Mouse (Mus musculus): ENCODE data around the gene Ndufb4.
"Not testable (repeated sequence)": the region's sequence is repeated elsewhere in the genome, so short reads cannot be mapped to it uniquely, and the experiment has no call there.

The Ndufb4 gene

GRCm38 (mm10) chr16:37653731-37654657, at the start of gene Ndufb4:
Ndufb4 (minus strand) TSS chr16:37654453.
- in situ Hi-C loops (cut with MboI): loop anchor here (10.0 kb wide), 1 partner anchor 109 kb away; no protein-coding TSS in a partner anchor

GRCm38 (mm10) chr16:37703884-37704283, 49.6 kb upstream of the Ndufb4 start:
- in situ Hi-C loops (cut with MboI): no loop called here

GRCm38 (mm10) chr16:37700071-37700470, 45.8 kb upstream of the Ndufb4 start:
- in situ Hi-C loops (cut with MboI): not testable (repeated sequence)

- in situ Hi-C loops (cut with MboI): loop anchor here (25.0 kb wide), 1 partner anchor 514 kb away; no protein-coding TSS in a partner anchor
Measured at GRCm38 (mm10) chr16:37698767-37699166, 44.5 kb upstream of the Ndufb4 start.

GRCm38 (mm10) chr16:37697271-37697670, 43.0 kb upstream of the Ndufb4 start:
- in situ Hi-C loops (cut with MboI): loop anchor here (25.0 kb wide), 1 partner anchor 515 kb away; no protein-coding TSS in a partner anchor

- in situ Hi-C loops (cut with MboI): loop anchor here (25.0 kb wide), 1 partner anchor 521 kb away; no protein-coding TSS in a partner anchor
Measured at GRCm38 (mm10) chr16:37690932-37691730, 36.9 kb upstream of the Ndufb4 start.

GRCm38 (mm10) chr16:37690465-37690864, 36.2 kb upstream of the Ndufb4 start:
- in situ Hi-C loops (cut with MboI): loop anchor here (25.0 kb wide), 1 partner anchor 522 kb away; no protein-coding TSS in a partner anchor

- in situ Hi-C loops (cut with MboI): loop anchor here (25.0 kb wide), 1 partner anchor 522 kb away; no protein-coding TSS in a partner anchor
Measured at GRCm38 (mm10) chr16:37689934-37690333, 35.7 kb upstream of the Ndufb4 start.

GRCm38 (mm10) chr16:37689251-37689926, 35.1 kb upstream of the Ndufb4 start:
- in situ Hi-C loops (cut with MboI): loop anchor here (25.0 kb wide), 1 partner anchor 523 kb away; no protein-coding TSS in a partner anchor

- in situ Hi-C loops (cut with MboI): loop anchor here (25.0 kb wide), 1 partner anchor 524 kb away; no protein-coding TSS in a partner anchor
Measured at GRCm38 (mm10) chr16:37688181-37688580, 33.9 kb upstream of the Ndufb4 start.

GRCm38 (mm10) chr16:37687301-37687980, 33.2 kb upstream of the Ndufb4 start:
- in situ Hi-C loops (cut with MboI): loop anchor here (25.0 kb wide), 1 partner anchor 525 kb away; no protein-coding TSS in a partner anchor

- in situ Hi-C loops (cut with MboI): loop anchor here (25.0 kb wide), 1 partner anchor 525 kb away; no protein-coding TSS in a partner anchor
Measured at GRCm38 (mm10) chr16:37686834-37687233, 32.6 kb upstream of the Ndufb4 start.

GRCm38 (mm10) chr16:37685946-37686600, 31.8 kb upstream of the Ndufb4 start:
- in situ Hi-C loops (cut with MboI): loop anchor here (25.0 kb wide), 1 partner anchor 526 kb away; no protein-coding TSS in a partner anchor

GRCm38 (mm10) chr16:37684634-37685441, 30.6 kb upstream of the Ndufb4 start:
- in situ Hi-C loops (cut with MboI): loop anchor here (25.0 kb wide), 1 partner anchor 527 kb away; no protein-coding TSS in a partner anchor

GRCm38 (mm10) chr16:37684259-37684633, 30.0 kb upstream of the Ndufb4 start:
- in situ Hi-C loops (cut with MboI): loop anchor here (25.0 kb wide), 1 partner anchor 528 kb away; no protein-coding TSS in a partner anchor

- in situ Hi-C loops (cut with MboI): loop anchor here (25.0 kb wide), 1 partner anchor 529 kb away; no protein-coding TSS in a partner anchor
Measured at GRCm38 (mm10) chr16:37683154-37684130, 29.2 kb upstream of the Ndufb4 start.

GRCm38 (mm10) chr16:37682309-37682975, 28.2 kb upstream of the Ndufb4 start:
- in situ Hi-C loops (cut with MboI): loop anchor here (25.0 kb wide), 1 partner anchor 530 kb away; no protein-coding TSS in a partner anchor

All from mature B cell (primary cell).